Mouse (Mus musculus) left cerebral cortex, postnatal 25 days (tissue): ENCODE measurements at regions not wholly inside any gene's neighbourhood (a gene's known extent, or its start where the extent isn't known, plus 50 kb on each side); places are given as distances from the start of the nearest gene placed in this dataset.

Experiments used
- DNase-seq, 2 experiments: peaks; one replicate each; pipeline ENCODE4 v3.0.0; 2022; ENCODE audit warnings: low spot score in 2 of 2, mixed read lengths in 1 of 2
- intact Hi-C: fragments of 180-260 bp; cut with DNase I; formaldehyde crosslinking; loops from one replicate; pipeline ENCODE4 v1.15.1; 2025

GRCm38 (mm10) chr11:12180351-12180750, 141.9 kb upstream of the Grb10 start:
- no peak for DNase-seq
- intact Hi-C loops: no loop called here

DNA sequence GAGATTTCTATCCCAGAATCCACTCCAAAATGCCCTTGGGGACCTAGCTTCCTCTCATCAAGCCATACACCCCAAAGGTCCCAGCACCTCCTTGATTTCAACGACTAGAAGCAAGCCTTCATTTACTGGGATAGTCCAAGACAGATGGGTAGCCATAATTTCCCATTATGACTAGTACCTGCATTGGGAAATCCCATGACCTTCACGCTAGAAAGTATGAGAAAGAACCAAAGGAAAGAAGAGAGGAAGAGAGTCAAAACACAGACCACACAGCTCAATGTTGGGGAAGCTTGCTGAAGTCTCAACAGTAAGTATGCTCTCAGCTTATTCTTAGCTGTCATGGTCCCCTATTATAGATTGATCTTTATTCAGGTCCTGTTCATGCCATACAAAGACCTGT, 133.9 kb upstream of the Grb10 start:
- intact Hi-C loops: no loop called here
- no peak for DNase-seq

- intact Hi-C loops: no loop called here
- DNase-seq: no peak
Measured at GRCm38 (mm10) chr11:12171312-12171711, 132.8 kb upstream of the Grb10 start.

DNA sequence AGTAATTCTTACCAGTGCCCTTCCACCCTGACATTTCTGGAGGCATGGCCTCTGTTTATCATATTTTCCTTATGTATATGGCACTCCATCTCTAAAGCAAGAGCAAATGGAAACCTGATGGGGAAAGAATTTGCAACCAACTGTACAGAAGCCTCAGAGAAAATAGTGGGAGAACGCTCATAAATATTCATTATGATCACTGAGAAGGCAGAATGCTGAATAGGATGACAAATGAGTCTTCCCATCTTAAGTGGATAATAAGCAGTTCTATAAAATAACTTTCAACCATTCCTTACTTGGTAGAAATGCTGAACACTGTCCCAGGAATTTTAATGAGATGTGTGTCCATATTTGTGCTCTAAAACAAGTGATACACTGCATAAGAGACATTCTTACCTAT, 129.9 kb upstream of the Grb10 start:
- DNase-seq: peak in 1 of 2 experiments; percentile 41
- intact Hi-C loops: no loop called here
